Mouse (Mus musculus) spleen, postnatal 10 days (tissue): ENCODE data around the gene Tspan8.

Source experiments
- DNase-seq, 2 experiments: peaks; one replicate each; pipeline ENCODE4 v3.0.0; 2021 to 2022; ENCODE audit warnings: low spot score in 2 of 2

Gene Tspan8

DNA sequence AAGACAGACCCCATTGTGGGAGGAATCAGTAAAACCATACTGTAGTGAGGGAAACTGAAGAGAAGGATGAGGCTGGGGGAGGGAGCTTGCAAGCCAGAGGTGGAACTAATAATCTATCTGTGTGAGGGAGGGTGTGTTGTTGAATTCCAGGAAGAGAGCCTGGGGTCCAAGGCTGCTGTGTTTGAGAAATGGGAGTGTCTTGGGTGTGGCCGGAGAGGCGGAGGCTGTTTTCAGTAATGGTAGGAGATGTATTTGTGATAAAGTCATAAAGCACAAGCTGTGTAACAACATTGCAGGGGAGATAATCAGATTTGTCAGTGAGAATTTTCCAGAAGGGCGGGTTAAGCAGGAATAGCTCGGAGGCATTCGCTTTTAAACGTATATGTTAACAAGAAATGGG is 17.4 kb downstream of the Tspan8 start:
- no peak for DNase-seq

DNA sequence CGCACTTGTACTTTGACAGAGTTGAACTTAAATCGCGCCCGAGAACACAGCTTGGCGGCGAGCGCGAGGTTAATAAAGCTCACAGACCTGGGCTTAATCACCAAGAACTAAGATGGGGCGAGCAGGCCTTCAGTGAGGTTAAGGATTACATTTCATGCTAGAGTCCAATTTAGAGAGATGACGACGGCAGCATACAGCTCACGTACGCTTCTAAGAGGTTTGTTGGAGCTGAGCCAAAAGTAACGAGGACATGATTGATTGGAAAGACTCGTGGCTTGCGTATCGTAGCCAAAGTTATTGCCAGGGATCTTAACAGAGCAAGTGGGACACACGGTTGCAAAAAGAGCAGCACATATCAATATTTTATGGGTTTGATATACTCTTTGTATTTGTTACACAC is 30.3 kb downstream of the Tspan8 start:
- DNase-seq, result no peak

DNA sequence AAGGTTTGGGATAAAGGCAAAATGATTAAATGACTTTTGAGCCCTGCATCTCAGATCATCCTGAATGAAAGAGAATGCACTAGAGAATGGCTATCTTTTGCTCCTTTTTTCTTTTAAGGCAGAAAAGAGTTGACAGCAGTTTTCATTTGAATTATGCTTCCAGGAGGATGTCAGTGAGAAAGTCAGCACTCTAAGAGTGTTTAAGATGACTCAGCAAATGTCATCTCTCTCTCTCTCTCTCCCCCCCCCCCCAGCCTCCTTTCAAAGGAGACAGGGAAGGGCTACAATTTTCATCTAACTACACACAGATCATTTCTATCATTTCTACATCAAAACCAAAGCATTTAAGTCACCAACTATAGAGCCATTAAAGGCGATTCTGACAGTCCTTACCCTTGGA is 31.9 kb downstream of the Tspan8 start:
- DNase-seq, result no peak

DNA sequence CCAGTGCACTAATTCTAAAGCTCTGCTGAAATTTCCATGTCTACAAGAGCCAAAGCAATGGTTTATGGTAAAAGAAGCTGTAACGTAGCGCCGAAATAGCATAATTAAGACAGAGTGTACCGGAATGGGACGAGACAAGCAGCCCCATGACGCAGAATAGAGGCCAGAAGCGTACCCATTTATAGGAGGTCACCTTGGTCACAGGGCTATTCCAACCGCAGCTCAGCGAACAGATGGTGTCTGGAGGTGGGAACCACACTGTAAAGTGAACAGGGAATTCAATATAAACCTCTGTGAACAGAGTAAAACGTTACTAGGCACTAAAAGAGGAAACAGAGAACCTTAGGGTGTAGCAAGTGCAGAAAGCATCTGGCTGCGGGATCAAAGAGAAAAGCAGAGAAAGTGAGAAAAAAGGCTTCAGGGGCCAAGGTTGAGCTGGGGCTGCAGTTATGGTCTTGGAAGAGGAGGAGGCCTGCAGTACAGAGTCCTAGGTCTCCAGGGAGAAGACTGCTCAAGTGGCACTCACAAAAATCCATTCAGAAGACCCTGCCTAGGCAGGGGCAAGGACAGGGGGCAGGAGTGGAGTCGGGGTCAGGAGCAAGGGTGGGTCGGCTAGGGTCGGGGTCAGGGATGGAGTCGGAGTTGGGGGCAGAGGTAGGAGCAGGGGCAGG is 43.7 kb downstream of the Tspan8 start:
- no peak for DNase-seq

DNA sequence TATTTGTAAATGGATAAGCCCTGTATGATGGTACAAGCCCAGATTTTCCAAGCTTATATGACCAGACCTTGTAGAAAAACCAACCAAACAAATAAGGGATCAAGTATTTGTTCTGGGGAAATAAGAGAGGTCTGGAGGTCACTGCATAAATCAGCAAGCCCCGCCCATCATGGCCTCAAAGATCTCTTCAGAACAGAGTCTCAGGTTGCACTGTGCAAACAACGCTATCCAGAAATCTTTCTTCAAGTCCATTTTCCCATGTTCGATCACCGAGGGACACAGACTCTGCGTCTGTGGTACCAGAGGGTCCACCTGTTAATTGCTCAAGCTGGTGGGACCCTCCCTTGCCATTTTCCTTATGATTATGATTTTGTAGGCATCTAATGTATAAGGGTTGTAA is 45.3 kb downstream of the Tspan8 start:
- no peak for DNase-seq

DNA sequence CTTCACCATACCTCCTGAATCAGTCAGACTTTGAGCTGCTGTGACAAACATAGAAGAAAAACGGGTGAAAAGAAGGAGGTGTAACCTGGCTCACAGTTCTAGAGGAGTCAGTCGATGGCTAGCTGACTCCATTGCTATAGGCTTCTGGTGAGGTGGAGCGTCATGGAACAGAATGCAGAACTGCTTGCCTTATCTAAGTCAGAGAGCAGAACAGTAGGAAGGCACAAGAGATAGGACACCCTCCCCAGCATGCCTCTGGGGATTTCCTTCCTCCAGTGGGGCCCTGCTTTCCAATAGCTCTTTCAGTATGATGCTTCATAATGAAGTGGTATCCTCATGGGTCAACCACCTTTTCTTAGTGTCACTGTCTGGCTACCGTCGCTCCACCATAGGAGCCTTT is 66.1 kb downstream of the Tspan8 start:
- DNase-seq, result no peak

DNA sequence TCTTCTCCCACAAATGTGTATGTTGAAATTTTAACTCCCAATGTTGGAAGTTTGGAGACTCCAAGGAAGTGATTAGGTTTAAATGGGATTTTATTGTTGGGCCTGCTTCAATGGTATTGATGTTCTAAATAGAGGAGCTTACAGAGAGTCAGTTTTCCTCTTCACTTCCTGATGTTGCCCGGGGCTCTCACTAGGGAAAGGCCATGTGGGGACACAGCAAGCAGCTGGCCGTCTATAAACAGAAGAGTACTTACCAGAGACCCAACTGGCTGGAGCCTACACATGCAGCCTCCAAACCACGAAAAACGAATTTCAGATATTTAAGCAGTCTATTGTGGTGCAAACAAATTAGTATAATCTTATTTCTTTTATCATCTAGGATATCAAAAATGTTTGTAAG is 75.3 kb downstream of the Tspan8 start:
- DNase-seq, result no peak

DNA sequence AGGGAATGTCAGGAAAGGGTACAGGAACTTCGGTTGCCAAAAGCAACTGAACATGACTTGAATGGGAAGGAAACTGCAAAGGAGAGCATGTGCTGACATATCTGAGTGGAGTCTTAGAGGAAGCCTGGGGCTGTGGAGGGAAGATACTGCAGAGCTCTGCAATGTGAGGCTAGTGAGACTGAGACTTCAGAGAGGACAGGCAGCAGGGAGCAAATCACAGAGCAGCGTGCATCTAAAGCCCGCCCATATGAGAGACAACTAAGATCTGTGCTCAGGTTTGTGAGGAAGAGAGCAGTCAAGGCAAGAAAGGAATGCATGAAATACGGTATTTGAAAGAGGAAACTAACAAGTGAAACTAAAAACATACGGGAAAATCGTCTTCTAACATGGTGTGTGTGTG is 76.3 kb downstream of the Tspan8 start:
- no peak for DNase-seq

DNA sequence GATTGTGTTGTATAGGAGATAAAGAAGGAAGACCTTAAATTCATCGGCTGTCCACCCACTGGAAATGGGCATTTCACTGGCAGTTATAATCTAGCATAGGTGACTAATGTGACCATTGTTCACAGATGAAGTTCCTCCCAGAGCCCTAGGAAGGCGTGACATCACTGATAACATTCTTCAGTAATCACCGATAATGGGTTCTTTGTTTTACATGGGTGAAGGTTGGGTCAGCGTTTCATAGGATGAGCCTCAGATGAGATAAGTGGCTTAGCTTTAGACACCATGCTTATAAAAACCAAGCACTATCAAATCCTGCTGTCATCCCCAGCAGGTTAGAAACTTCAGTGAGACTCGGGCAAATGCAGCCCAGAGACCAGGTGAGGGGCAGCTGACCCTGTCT is 77.4 kb downstream of the Tspan8 start:
- no peak for DNase-seq

DNA sequence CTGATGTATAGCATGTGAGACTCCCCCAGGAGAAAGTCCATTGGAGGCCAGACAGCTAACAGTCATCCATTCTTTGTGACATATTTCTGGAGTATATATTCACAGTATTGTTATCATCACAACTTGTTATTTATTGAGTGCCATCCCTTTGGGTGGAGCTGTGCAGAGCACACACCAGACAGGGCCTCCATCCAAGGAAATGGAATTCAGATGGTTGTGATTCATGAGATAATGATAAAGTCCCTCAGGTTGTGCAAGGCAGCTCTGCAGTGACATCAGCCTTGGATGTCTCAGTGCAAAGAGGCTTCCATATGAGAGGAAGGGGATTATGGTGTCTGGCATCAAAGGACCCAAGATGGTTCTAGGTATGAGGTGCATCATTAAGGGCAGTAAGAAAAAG is 80.1 kb downstream of the Tspan8 start:
- DNase-seq, result no peak

DNA sequence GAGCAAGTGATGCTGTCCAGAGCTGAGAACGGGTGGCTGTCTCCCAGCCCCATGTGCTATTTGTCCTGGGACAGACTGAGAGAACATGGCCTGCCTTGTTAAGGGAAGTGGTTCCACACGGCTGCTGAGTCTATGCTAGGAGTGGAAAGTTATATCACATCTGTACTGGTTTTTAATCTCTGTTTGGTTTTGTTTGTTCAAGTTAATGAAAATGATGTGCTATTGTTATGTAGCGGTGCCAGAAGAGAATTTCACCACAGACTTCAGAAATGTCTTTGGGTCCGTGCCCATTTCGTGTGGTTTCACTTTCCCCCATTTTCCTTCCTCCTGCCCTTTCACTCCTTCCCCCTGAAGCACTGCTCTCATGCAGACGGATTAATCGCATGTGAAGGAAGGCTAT is 80.6 kb downstream of the Tspan8 start:
- no peak for DNase-seq
